Mouse (Mus musculus): Measurements from ENCODE around the gene Cic. TPM values are rescaled to one million over a fixed set of nuclear protein-coding genes. Genes with fewer than 3 reads are reported as not detected.
"Not testable (repeated sequence)": the region's sequence is repeated elsewhere in the genome, so short reads cannot be mapped to it uniquely, and the experiment has no call there.

Cic gene
- polyA plus RNA-seq, 1 experiment from 2014 or later, result 42.4 TPM

DNA sequence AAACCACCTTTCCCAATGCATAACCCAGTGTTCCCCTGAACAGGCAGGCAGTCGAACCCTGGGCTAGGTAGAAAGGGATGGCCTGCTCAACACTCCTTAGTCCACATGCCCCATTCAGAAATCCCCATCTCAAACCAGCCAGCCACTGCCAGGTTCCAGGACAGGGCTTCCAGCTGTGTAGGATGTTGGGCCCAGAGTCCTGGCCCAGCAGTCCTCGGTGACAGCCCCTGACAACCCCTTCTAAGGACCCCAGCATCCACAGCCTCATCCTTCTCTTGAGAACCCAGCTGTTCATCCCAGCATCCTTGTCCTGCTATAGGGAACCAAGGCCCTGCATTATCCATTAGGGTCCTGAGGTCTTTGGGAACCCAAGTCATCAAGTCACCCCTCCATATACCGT lies 20.0 kb upstream of the Cic start:
- Histone ChIP-seq H3K4me2 (replicated peaks) (peak overlapping the region; percentile 98), H3K36me3 (peaks cover 15% of the 10 kb centered on the region), H3K4me3 (peak overlapping the region; percentile 82), H3K27me3 (no peaks in the 10 kb centered on the region), H3K9me3 (replicated peaks) (no peaks in the 10 kb centered on the region), H3K9ac (peak overlapping the region; percentile 87), H3K4me1 (peaks cover 48% of the 10 kb centered on the region), H3K27ac (peak overlapping the region; percentile 91)
- 23% methylated on average over 3 of the region's 3 CpGs for WGBS
- ATAC-seq (ENCODE audit: low FRiP score), result no peak

- H3K9me3 ChIP-seq (replicated peaks), result no peaks in the 10 kb centered on the region
- peak overlapping the region; percentile 87 for H3K9ac ChIP-seq
- H3K27me3 ChIP-seq, result no peaks in the 10 kb centered on the region
- H3K27ac ChIP-seq, result peak overlapping the region; percentile 91
- H3K4me1 ChIP-seq, result peaks cover 48% of the 10 kb centered on the region
- H3K4me3 ChIP-seq, result peak overlapping the region; percentile 82
- H3K4me2 ChIP-seq (replicated peaks), result peak overlapping the region; percentile 98
- peak; percentile 31 for ATAC-seq (ENCODE audit: low FRiP score)
- H3K36me3 ChIP-seq, result peaks cover 15% of the 10 kb centered on the region
- WGBS, result 0% methylated on average over 18 of the region's 18 CpGs
Measured at GRCm38 (mm10) chr7:25248018-25248647, 19.4 kb upstream of the Cic start.

DNA sequence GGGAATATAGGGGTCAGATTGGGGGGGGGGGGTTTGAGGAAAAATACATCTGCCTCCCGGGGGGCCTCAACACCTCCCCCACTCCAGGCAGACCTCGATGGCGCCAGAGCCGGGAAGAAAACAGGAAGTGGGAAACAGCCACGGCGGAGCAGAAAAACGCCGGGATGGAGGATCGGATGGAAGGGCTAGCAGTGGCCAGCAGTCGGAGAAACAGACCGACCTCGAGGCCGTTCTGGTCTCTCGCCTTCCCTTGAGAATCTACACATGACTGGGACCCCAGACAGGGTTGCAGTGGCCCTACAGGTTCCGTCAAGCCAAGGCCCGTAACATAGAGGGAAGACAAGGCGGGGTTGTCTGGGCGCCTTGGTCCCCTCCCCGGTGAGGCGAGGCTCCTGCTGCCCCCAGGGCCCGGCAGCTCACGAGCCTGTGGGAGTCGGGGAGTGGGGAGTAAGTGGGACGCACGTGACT lies 18.6 kb upstream of the Cic start:
- Histone ChIP-seq H3K4me3 (peak overlapping the region; percentile 82), H3K4me2 (replicated peaks) (peak overlapping the region; percentile 98), H3K27me3 (no peaks in the 10 kb centered on the region), H3K9me3 (replicated peaks) (no peaks in the 10 kb centered on the region), H3K36me3 (peaks cover 12% of the 10 kb centered on the region), H3K27ac (peak overlapping the region; percentile 91), H3K9ac (peak overlapping the region; percentile 87), H3K4me1 (peaks cover 48% of the 10 kb centered on the region)
- WGBS, result under 1% methylated on average over 25 of the region's 25 CpGs
- no peak; the same call in none of the 2 replicates for ATAC-seq (ENCODE audit: low FRiP score)

GRCm38 (mm10) chr7:25249314-25250140 lies 18.0 kb upstream of the Cic start:
- H3K9me3 ChIP-seq (replicated peaks), result no peaks in the 10 kb centered on the region
- peak overlapping the region; percentile 87 for H3K9ac ChIP-seq
- peak; percentile 51 for ATAC-seq (ENCODE audit: low FRiP score)
- WGBS, result under 1% methylated on average over 50 of the region's 73 CpGs
- H3K4me1 ChIP-seq, result peaks cover 48% of the 10 kb centered on the region
- H3K27ac ChIP-seq, result peak overlapping the region; percentile 91
- no peaks in the 10 kb centered on the region for H3K27me3 ChIP-seq
- H3K4me2 ChIP-seq (replicated peaks), result peak overlapping the region; percentile 98
- H3K4me3 ChIP-seq, result peak overlapping the region; percentile 82
- peaks cover 8% of the 10 kb centered on the region for H3K36me3 ChIP-seq

GRCm38 (mm10) chr7:25250141-25250972 lies 17.1 kb upstream of the Cic start, which contains the start of gene Erf:
TSS of gene Erf (minus strand) at chr7:25250761.
- under 1% methylated on average over 63 of the region's 81 CpGs for WGBS
- Histone ChIP-seq H3K9ac (peak within 1 kb of the TSS; percentile 87), H3K4me1 (peaks cover 48% of the 10 kb centered on the region), H3K27ac (peak within 1 kb of the TSS; percentile 91), H3K9me3 (replicated peaks) (no peaks in the 10 kb centered on the region), H3K27me3 (no peaks in the 10 kb centered on the region), H3K36me3 (no peaks in the 10 kb centered on the region), H3K4me3 (peak within 1 kb of the TSS; percentile 82), H3K4me2 (replicated peaks) (peak within 1 kb of the TSS; percentile 98)
- peak; percentile 76 for ATAC-seq (ENCODE audit: low FRiP score)

DNA sequence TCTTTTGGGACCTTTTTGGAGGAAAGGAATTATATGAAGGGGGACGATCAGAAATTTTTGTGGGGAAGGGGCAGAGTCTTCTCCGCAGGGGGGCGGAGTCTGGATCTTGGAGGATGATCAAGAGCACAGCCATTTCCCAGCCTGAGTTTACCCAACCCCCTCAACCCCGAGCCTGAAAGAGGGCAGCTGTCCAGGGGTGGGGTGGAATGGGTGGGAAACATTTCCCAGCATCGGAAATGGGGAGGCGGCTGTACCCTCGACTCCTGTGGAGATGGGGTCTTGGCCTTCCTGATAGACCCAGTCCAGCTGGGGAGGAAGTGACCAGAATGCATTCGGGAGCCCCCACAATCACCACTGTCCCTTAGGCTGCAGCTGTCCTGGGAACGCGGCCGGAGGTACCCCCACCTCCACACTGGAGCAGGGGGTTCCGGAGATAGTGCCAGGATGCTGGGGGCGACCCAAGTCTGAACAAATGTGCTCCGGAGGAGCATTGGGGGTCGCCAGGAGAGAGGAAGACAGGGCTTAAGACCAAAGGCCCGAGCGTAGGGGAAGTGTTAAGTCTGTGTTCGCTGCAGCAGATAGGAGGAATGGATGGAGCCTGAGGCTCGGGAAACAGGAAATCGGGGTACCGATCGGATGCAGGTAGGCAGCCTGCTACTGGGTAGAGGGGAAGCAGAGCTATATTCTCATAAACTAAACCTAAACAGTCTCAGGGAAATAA lies 16.3 kb upstream of the Cic start:
- Histone ChIP-seq H3K36me3 (no peaks in the 10 kb centered on the region), H3K4me3 (peak overlapping the region; percentile 82), H3K27ac (peak overlapping the region; percentile 91), H3K4me2 (replicated peaks) (peak overlapping the region; percentile 98), H3K27me3 (no peaks in the 10 kb centered on the region), H3K9ac (peak overlapping the region; percentile 87), H3K9me3 (replicated peaks) (no peaks in the 10 kb centered on the region), H3K4me1 (peaks cover 43% of the 10 kb centered on the region)
- ATAC-seq (ENCODE audit: low FRiP score), result peak; percentile 21; the same call in 1 of the 2 replicates
- 3% methylated on average over 22 of the region's 22 CpGs for WGBS

- H3K9me3 ChIP-seq (replicated peaks), result no peaks in the 10 kb centered on the region
- H3K9ac ChIP-seq, result peak overlapping the region; percentile 87
- ATAC-seq (ENCODE audit: low FRiP score), result no peak
- H3K27me3 ChIP-seq, result no peaks in the 10 kb centered on the region
- peak overlapping the region; percentile 91 for H3K27ac ChIP-seq
- H3K4me3 ChIP-seq, result peak overlapping the region; percentile 82; the same call in 1 of the 2 replicates
- no peaks in the 10 kb centered on the region for H3K36me3 ChIP-seq
- H3K4me1 ChIP-seq, result peaks cover 38% of the 10 kb centered on the region
- 19% methylated on average over 8 of the region's 8 CpGs for WGBS
- H3K4me2 ChIP-seq (replicated peaks), result peak overlapping the region; percentile 98
Measured at GRCm38 (mm10) chr7:25251822-25252221, 15.7 kb upstream of the Cic start.

GRCm38 (mm10) chr7:25261896-25262295 lies 5.6 kb upstream of the Cic start:
- H3K9ac ChIP-seq, result no peak overlapping the region
- ATAC-seq (ENCODE audit: low FRiP score), result no peak
- 79% methylated on average over 1 of the region's 1 CpGs for WGBS

DNA sequence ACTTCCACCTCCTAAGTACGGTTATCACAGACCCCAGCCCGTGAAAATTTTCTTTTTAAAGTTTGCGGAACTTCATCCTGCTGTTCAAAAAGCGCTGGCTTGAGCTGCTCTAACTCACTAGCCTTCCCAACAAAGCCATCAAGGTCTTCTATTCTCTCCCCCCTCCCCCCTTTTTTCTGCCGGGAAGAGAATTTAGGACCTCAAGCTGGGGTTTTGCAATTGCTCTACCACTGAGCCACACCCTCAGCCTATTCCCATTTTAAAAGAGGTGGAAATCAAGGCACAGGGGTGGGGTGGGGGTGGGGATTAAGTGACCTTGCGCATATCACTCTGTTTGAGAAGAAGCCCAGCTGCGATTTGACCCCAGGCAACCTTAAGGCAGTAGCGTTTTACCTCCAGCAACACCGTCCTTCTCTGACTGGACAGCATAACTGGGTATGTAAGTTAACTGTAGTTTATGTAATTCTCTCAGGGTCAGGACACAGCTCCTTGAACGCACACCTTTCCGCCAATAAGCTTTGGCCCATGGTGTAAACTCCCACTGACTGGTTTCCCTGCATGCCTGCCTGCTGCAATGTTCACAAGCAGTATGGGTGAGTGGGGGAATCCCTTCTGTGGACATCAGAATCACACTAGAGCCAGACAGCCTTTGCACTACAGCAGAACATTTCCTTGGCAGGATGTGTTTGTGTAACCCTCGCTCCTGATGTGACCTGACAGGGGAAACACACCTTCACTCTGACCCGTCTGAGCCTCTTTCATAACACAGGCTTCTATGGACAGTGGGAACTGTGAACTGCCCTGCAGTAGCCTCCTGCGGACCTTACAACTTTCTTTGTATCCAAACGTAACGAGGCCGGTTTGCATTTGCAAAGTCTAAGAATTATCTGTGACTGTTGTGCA lies 3.3 kb upstream of the Cic start:
- no peaks in the 10 kb centered on the region for H3K9me3 ChIP-seq (replicated peaks)
- peaks cover 7% of the 10 kb centered on the region; the same call in 1 of the 2 replicates for H3K27me3 ChIP-seq
- WGBS, result 23% methylated on average over 17 of the region's 17 CpGs
- no peak overlapping the region for H3K4me3 ChIP-seq
- no peak overlapping the region for H3K27ac ChIP-seq
- peaks cover 9% of the 10 kb centered on the region for H3K4me1 ChIP-seq
- H3K4me2 ChIP-seq (replicated peaks), result no peak overlapping the region
- no peak for ATAC-seq (ENCODE audit: low FRiP score)
- no peak overlapping the region for H3K9ac ChIP-seq
- no peaks in the 10 kb centered on the region for H3K36me3 ChIP-seq

More at GRCm38 (mm10) chr7:25261896-25262295, 5.6 kb upstream of the Cic start:
- Histone ChIP-seq H3K4me1 (peaks cover 2% of the 10 kb centered on the region), H3K9me3 (replicated peaks) (no peaks in the 10 kb centered on the region), H3K4me2 (replicated peaks) (no peak overlapping the region), H3K27me3 (peaks cover 7% of the 10 kb centered on the region; the same call in 1 of the 2 replicates), H3K4me3 (no peak overlapping the region), H3K36me3 (no peaks in the 10 kb centered on the region), H3K27ac (no peak overlapping the region)

DNA sequence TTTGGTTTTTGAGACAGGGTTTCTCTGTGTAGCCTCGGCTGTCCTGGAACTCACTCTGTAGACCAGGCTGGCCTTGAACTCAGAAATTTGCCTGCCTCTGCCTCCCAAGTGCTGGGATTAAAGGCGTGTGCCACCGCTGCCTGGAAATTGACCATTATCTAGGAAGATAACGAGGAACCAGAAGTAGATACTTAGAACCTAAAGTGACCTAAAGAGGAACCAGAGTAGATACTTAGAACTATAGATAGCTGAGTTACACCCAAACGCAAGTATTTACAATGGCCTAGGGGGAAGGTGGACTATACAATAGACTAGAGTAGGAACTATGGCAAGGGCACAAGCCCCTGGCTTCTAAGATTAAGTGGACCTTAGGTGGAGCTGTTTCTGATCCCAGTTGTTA lies 1.8 kb upstream of the Cic start:
- ATAC-seq (ENCODE audit: low FRiP score); H3K27me3 ChIP-seq; H3K9me3 ChIP-seq (replicated peaks); H3K36me3 ChIP-seq; H3K4me3 ChIP-seq; H3K4me2 ChIP-seq (replicated peaks); H3K27ac ChIP-seq; H3K9ac ChIP-seq: not testable (repeated sequence)
- peaks cover 21% of the 10 kb centered on the region for H3K4me1 ChIP-seq
- 91% methylated on average over 5 of the region's 5 CpGs for WGBS
